Mouse (Mus musculus) left cerebral cortex, postnatal 14 days (tissue): ENCODE results near the gene Gm1993. TPM values are rescaled to one million over a fixed set of nuclear protein-coding genes. Genes with fewer than 3 reads are reported as not detected.
"Not testable (repeated sequence)": the region's sequence is repeated elsewhere in the genome, so short reads cannot be mapped to it uniquely, and the experiment has no call there.

Source experiments
- DNase-seq, 2 experiments: peaks; one replicate each; pipeline ENCODE4 v3.0.0; 2021 to 2022; ENCODE audit warnings: low spot score in 2 of 2, mixed read lengths in 1 of 2
- intact Hi-C: fragments of 180-260 bp; cut with DNase I; formaldehyde crosslinking; loops from one replicate; pipeline ENCODE4 v1.15.1; 2025
- long read RNA-seq, 2 experiments: library from polyadenylated mRNA; stranded (forward); transcript quantifications; one replicate each; pipeline ENCODE4 v2.0.0; 2021
- total RNA-seq, 2 experiments: library from RNA; stranded (reverse); gene quantifications; 2 replicates each; pipeline ENCODE4 v1.2.3; 2021

The Gm1993 gene
- total RNA-seq, result not detected
- long read RNA-seq, experiment 1, result 0 reads
- long read RNA-seq, experiment 2, result 0 reads

DNA sequence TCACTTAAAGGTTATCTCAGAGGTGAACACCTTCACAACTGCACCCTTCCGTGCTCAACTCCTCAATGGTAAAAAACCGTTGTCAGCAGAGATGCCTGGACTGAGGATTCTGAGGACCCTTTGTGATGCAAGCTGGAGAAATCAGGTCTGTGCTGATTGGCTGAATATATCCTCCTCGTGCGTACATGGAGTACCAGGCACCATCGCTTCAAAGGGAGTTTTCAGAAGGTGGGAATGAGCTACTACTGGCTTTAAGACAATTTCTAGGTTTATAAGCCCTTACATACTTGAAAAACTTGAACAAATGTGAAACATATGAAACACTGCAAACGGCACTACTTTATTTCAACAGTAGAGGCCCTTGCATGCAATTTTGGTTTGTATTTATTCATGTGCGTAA, at the start of gene Gm1993:
Gm1993 (minus strand) TSS at position 101 of the 400 bp plus-strand sequence.
- DNase-seq, intact Hi-C loops: not testable (repeated sequence)
